Mouse (Mus musculus) thymus, adult 2 months (tissue): ENCODE data around the gene Unc119.

Experiments used
- CTCF ChIP-seq: fragments of 200-500 bp; IDR thresholded peaks from 2 replicates; pipeline ENCODE4 v1.5.1; 2012; ENCODE audit warnings: mild to moderate bottlenecking, control low read depth, low read length, moderate library complexity, borderline replicate concordance; ENCODE audit not compliant: control insufficient read depth, poor library complexity, insufficient read depth; ENCODE audit errors: extremely low read depth
- POLR2A ChIP-seq: fragments of 200-500 bp; IDR thresholded peaks from 2 replicates; pipeline ENCODE4 v1.6.1; 2012; ENCODE audit warnings: mild to moderate bottlenecking, low read length, control low read depth, moderate library complexity; ENCODE audit not compliant: control insufficient read depth, poor library complexity, insufficient read depth; ENCODE audit errors: extremely low read depth

- TF ChIP-seq CTCF (no peak), POLR2A (no peak)
These were observed 37.1 kb downstream of the Unc119 start for GRCm38 (mm10) chr11:78380351-78380750.
